Mouse (Mus musculus): ENCODE measurements at regions not wholly inside any gene's neighbourhood (a gene's known extent, or its start where the extent isn't known, plus 50 kb on each side); places are given as distances from the start of the nearest gene placed in this dataset.

GRCm38 (mm10) chr7:145135971-145136370 lies 71.9 kb downstream of the 1810010D01Rik start:
- 37% methylated on average over 5 of the region's 5 CpGs for WGBS
- Histone ChIP-seq H3K4me2 (ENCODE audit: low read depth, low read length) (no peak overlapping the region), H3K27me3 (replicated peaks; ENCODE audit: control insufficient read depth, insufficient read depth, low read length) (no peaks in the 10 kb centered on the region), H3K27ac (ENCODE audit: low read length) (no peak overlapping the region), H3K36me3 (ENCODE audit: control insufficient read depth, insufficient read depth, low read length) (no peaks in the 10 kb centered on the region), H3K9me3 (ENCODE audit: control insufficient read depth, low read length) (no peaks in the 10 kb centered on the region; the same call in 1 of the 2 replicates), H3K4me3 (ENCODE audit: low read length) (no peak overlapping the region), H3K9ac (ENCODE audit: low read depth, low read length) (no peak overlapping the region), H3K4me1 (ENCODE audit: control insufficient read depth, insufficient read depth, low read length) (no peaks in the 10 kb centered on the region)
- no peak for ATAC-seq

- H3K36me3 ChIP-seq (ENCODE audit: control insufficient read depth, insufficient read depth, low read length): no peaks in the 10 kb centered on the region
- WGBS: 86% methylated on average over 5 of the region's 5 CpGs
- no peaks in the 10 kb centered on the region for H3K27me3 ChIP-seq (replicated peaks; ENCODE audit: control insufficient read depth, insufficient read depth, low read length)
- no peak overlapping the region for H3K4me3 ChIP-seq (ENCODE audit: low read length)
- ATAC-seq: no peak
- no peak overlapping the region for H3K9ac ChIP-seq (ENCODE audit: low read depth, low read length)
- 0 out of 2 replicates have a peak, but pooled peaks cover under 1% of the 10 kb centered on the region for H3K4me1 ChIP-seq (ENCODE audit: control insufficient read depth, insufficient read depth, low read length)
- no peaks in the 10 kb centered on the region for H3K9me3 ChIP-seq (ENCODE audit: control insufficient read depth, low read length)
- H3K4me2 ChIP-seq (ENCODE audit: low read depth, low read length): no peak overlapping the region
- no peak overlapping the region for H3K27ac ChIP-seq (ENCODE audit: low read length)
These were observed 75.4 kb downstream of the 1810010D01Rik start for GRCm38 (mm10) chr7:145132506-145132905.

GRCm38 (mm10) chr7:145131438-145132159 lies 76.3 kb downstream of the 1810010D01Rik start:
- Histone ChIP-seq H3K9ac (ENCODE audit: low read depth, low read length) (no peak overlapping the region), H3K36me3 (ENCODE audit: control insufficient read depth, insufficient read depth, low read length) (no peaks in the 10 kb centered on the region), H3K27ac (ENCODE audit: low read length) (no peak overlapping the region), H3K27me3 (replicated peaks; ENCODE audit: control insufficient read depth, insufficient read depth, low read length) (no peaks in the 10 kb centered on the region), H3K4me3 (ENCODE audit: low read length) (no peak overlapping the region), H3K4me1 (ENCODE audit: control insufficient read depth, insufficient read depth, low read length) (peaks cover 6% of the 10 kb centered on the region; the same call in 1 of the 2 replicates), H3K4me2 (ENCODE audit: low read depth, low read length) (no peak overlapping the region), H3K9me3 (ENCODE audit: control insufficient read depth, low read length) (no peaks in the 10 kb centered on the region)
- 80% methylated on average over 8 of the region's 8 CpGs for WGBS
- no peak for ATAC-seq

GRCm38 (mm10) chr7:145129971-145130370 lies 77.9 kb downstream of the 1810010D01Rik start:
- no peaks in the 10 kb centered on the region for H3K36me3 ChIP-seq (ENCODE audit: control insufficient read depth, insufficient read depth, low read length)
- 17% methylated on average over 4 of the region's 4 CpGs for WGBS
- no peaks in the 10 kb centered on the region for H3K9me3 ChIP-seq (ENCODE audit: control insufficient read depth, low read length)
- H3K4me1 ChIP-seq (ENCODE audit: control insufficient read depth, insufficient read depth, low read length): peaks cover 6% of the 10 kb centered on the region; the same call in 1 of the 2 replicates
- no peak overlapping the region for H3K4me3 ChIP-seq (ENCODE audit: low read length)
- H3K27ac ChIP-seq (ENCODE audit: low read length): no peak overlapping the region
- no peaks in the 10 kb centered on the region for H3K27me3 ChIP-seq (replicated peaks; ENCODE audit: control insufficient read depth, insufficient read depth, low read length)
- 0 out of 2 replicates have a peak, but pooled peaks have one; percentile 14 for ATAC-seq
- H3K4me2 ChIP-seq (ENCODE audit: low read depth, low read length): no peak overlapping the region
- H3K9ac ChIP-seq (ENCODE audit: low read depth, low read length): no peak overlapping the region

- 40% methylated on average over 8 of the region's 8 CpGs for WGBS
- H3K27ac ChIP-seq (ENCODE audit: low read length): no peak overlapping the region
- no peaks in the 10 kb centered on the region for H3K9me3 ChIP-seq (ENCODE audit: control insufficient read depth, low read length)
- no peak overlapping the region for H3K4me3 ChIP-seq (ENCODE audit: low read length)
- no peaks in the 10 kb centered on the region for H3K36me3 ChIP-seq (ENCODE audit: control insufficient read depth, insufficient read depth, low read length)
- H3K9ac ChIP-seq (ENCODE audit: low read depth, low read length): no peak overlapping the region
- no peak overlapping the region for H3K4me2 ChIP-seq (ENCODE audit: low read depth, low read length)
- no peaks in the 10 kb centered on the region for H3K27me3 ChIP-seq (replicated peaks; ENCODE audit: control insufficient read depth, insufficient read depth, low read length)
- peaks cover 6% of the 10 kb centered on the region; the same call in 1 of the 2 replicates for H3K4me1 ChIP-seq (ENCODE audit: control insufficient read depth, insufficient read depth, low read length)
- ATAC-seq: peak; percentile 29; the same call in 1 of the 2 replicates
These were observed 80.3 kb downstream of the 1810010D01Rik start for GRCm38 (mm10) chr7:145127661-145128060.

- no peaks in the 10 kb centered on the region for H3K36me3 ChIP-seq (ENCODE audit: control insufficient read depth, insufficient read depth, low read length)
- 35% methylated on average over 4 of the region's 4 CpGs for WGBS
- H3K27me3 ChIP-seq (replicated peaks; ENCODE audit: control insufficient read depth, insufficient read depth, low read length): no peaks in the 10 kb centered on the region
- ATAC-seq: peak; percentile 70
- peaks cover 6% of the 10 kb centered on the region; the same call in 1 of the 2 replicates for H3K4me1 ChIP-seq (ENCODE audit: control insufficient read depth, insufficient read depth, low read length)
- H3K9ac ChIP-seq (ENCODE audit: low read depth, low read length): no peak overlapping the region
- H3K9me3 ChIP-seq (ENCODE audit: control insufficient read depth, low read length): no peaks in the 10 kb centered on the region
- H3K4me2 ChIP-seq (ENCODE audit: low read depth, low read length): no peak overlapping the region
- no peak overlapping the region for H3K4me3 ChIP-seq (ENCODE audit: low read length)
- no peak overlapping the region for H3K27ac ChIP-seq (ENCODE audit: low read length)
These were observed 80.7 kb downstream of the 1810010D01Rik start for GRCm38 (mm10) chr7:145127180-145127579.

GRCm38 (mm10) chr7:145123996-145124601 lies 83.8 kb downstream of the 1810010D01Rik start:
- Histone ChIP-seq H3K36me3 (ENCODE audit: control insufficient read depth, insufficient read depth, low read length) (no peaks in the 10 kb centered on the region), H3K4me2 (ENCODE audit: low read depth, low read length) (no peak overlapping the region), H3K27me3 (replicated peaks; ENCODE audit: control insufficient read depth, insufficient read depth, low read length) (no peaks in the 10 kb centered on the region), H3K4me1 (ENCODE audit: control insufficient read depth, insufficient read depth, low read length) (peaks cover 6% of the 10 kb centered on the region; the same call in 1 of the 2 replicates), H3K9ac (ENCODE audit: low read depth, low read length) (no peak overlapping the region), H3K4me3 (ENCODE audit: low read length) (no peak overlapping the region), H3K27ac (ENCODE audit: low read length) (no peak overlapping the region), H3K9me3 (ENCODE audit: control insufficient read depth, low read length) (no peaks in the 10 kb centered on the region)
- 81% methylated on average over 2 of the region's 2 CpGs for WGBS
- no peak for ATAC-seq

GRCm38 (mm10) chr7:145122471-145122870 lies 85.4 kb downstream of the 1810010D01Rik start:
- WGBS: 87% methylated on average over 2 of the region's 2 CpGs
- no peaks in the 10 kb centered on the region for H3K27me3 ChIP-seq (replicated peaks; ENCODE audit: control insufficient read depth, insufficient read depth, low read length)
- H3K4me3 ChIP-seq (ENCODE audit: low read length): no peak overlapping the region
- H3K4me2 ChIP-seq (ENCODE audit: low read depth, low read length): no peak overlapping the region
- H3K9ac ChIP-seq (ENCODE audit: low read depth, low read length): no peak overlapping the region
- H3K36me3 ChIP-seq (ENCODE audit: control insufficient read depth, insufficient read depth, low read length): no peaks in the 10 kb centered on the region
- ATAC-seq: no peak
- H3K4me1 ChIP-seq (ENCODE audit: control insufficient read depth, insufficient read depth, low read length): peaks cover 6% of the 10 kb centered on the region; the same call in 1 of the 2 replicates
- no peaks in the 10 kb centered on the region for H3K9me3 ChIP-seq (ENCODE audit: control insufficient read depth, low read length)
- H3K27ac ChIP-seq (ENCODE audit: low read length): no peak overlapping the region

GRCm38 (mm10) chr7:145118406-145118805 lies 89.5 kb downstream of the 1810010D01Rik start:
- no peak overlapping the region for H3K9ac ChIP-seq (ENCODE audit: low read depth, low read length)
- no peaks in the 10 kb centered on the region for H3K27me3 ChIP-seq (replicated peaks; ENCODE audit: control insufficient read depth, insufficient read depth, low read length)
- no peak overlapping the region for H3K4me2 ChIP-seq (ENCODE audit: low read depth, low read length)
- 64% methylated on average over 4 of the region's 4 CpGs for WGBS
- H3K36me3 ChIP-seq (ENCODE audit: control insufficient read depth, insufficient read depth, low read length): no peaks in the 10 kb centered on the region
- peaks cover 1% of the 10 kb centered on the region; the same call in 1 of the 2 replicates for H3K4me1 ChIP-seq (ENCODE audit: control insufficient read depth, insufficient read depth, low read length)
- no peak overlapping the region for H3K4me3 ChIP-seq (ENCODE audit: low read length)
- no peak overlapping the region for H3K27ac ChIP-seq (ENCODE audit: low read length)
- H3K9me3 ChIP-seq (ENCODE audit: control insufficient read depth, low read length): no peaks in the 10 kb centered on the region
- no peak for ATAC-seq

All from intestine, embryonic 16.5 days (tissue).